Mouse (Mus musculus): ENCODE measurements around the gene Zpbp2. TPM values are rescaled to one million over a fixed set of nuclear protein-coding genes. Genes with fewer than 3 reads are reported as not detected.
A peak's percentile ranks its signal among the peaks of the same experiment; 100 is the strongest.

Gene Zpbp2
- polyA plus RNA-seq, 1 experiment from 2014 or later = not detected

DNA sequence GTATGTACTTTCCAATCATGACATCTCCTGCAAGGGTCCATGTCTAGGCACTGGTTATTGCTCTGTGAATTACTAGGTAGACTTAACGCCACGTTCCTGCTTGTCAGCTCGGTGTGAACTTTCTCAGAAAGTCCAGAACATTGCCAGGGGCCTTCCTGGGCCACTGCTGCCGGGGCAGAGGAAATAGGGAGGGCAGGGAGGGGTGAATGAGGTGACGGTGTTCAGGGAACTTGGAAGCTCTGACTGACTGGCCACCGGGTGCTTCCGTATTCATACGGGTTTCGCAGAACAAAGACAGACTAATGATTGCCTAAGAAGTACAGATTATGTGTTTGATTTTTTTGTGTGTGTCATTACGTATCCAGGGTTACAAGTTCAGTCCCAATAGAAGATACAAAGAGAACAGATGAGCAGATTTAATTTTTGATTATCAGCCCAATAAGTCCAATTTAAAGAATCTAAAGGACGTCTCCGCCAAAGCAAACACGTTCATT, 13.1 kb downstream of the Zpbp2 start:
- H3K36me3 ChIP-seq (replicated peaks) = no peaks in the 10 kb centered on the region
- ATAC-seq (ENCODE audit: low FRiP score) = no peak
- H3K4me1 ChIP-seq = no peaks in the 10 kb centered on the region; the same call in 1 of the 2 replicates
- H3K27me3 ChIP-seq = no peaks in the 10 kb centered on the region; the same call in 1 of the 2 replicates
- H3K9ac ChIP-seq = no peak overlapping the region
- no peaks in the 10 kb centered on the region for H3K9me3 ChIP-seq
- H3K4me2 ChIP-seq = no peak overlapping the region
- H3K27ac ChIP-seq = no peak overlapping the region
- 65% methylated on average over 13 of the region's 13 CpGs for WGBS
- no peak overlapping the region for H3K4me3 ChIP-seq (replicated peaks)

- Histone ChIP-seq H3K9ac (no peak overlapping the region), H3K4me3 (replicated peaks) (no peak overlapping the region), H3K4me2 (no peak overlapping the region), H3K27ac (no peak overlapping the region), H3K36me3 (replicated peaks) (no peaks in the 10 kb centered on the region), H3K27me3 (no peaks in the 10 kb centered on the region), H3K9me3 (no peaks in the 10 kb centered on the region), H3K4me1 (no peaks in the 10 kb centered on the region)
- 89% methylated on average over 8 of the region's 8 CpGs for WGBS
- ATAC-seq (ENCODE audit: low FRiP score) = no peak
Observed at GRCm38 (mm10) chr11:98568326-98568725, 17.4 kb downstream of the Zpbp2 start.

DNA sequence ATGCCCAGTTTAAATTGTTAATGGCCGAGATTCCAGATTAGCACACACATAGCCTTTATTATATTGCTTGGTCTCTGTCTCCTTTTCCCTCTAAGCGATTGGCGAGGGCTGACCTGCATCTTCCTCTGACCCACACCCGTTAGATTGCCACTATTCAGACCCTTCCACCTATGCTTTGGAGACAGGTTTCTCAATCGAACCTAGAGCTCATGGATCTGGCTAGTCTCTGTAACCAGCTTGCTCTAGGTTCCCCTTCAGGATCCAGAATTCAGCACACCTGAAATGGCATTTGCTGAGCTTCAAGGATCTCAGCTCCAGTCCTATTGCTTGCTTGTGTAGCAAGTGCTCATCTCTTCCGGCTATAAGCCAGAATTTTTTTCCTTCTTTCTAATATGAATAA, 18.6 kb downstream of the Zpbp2 start:
- Histone ChIP-seq H3K36me3 (replicated peaks) (no peaks in the 10 kb centered on the region), H3K4me2 (no peak overlapping the region), H3K9ac (no peak overlapping the region), H3K4me1 (no peaks in the 10 kb centered on the region), H3K9me3 (no peaks in the 10 kb centered on the region), H3K4me3 (replicated peaks) (no peak overlapping the region), H3K27me3 (no peaks in the 10 kb centered on the region), H3K27ac (no peak overlapping the region)
- no peak for ATAC-seq (ENCODE audit: low FRiP score)
- WGBS = 79% methylated on average over 6 of the region's 6 CpGs

- ATAC-seq (ENCODE audit: low FRiP score) = no peak
- 86% methylated on average over 5 of the region's 5 CpGs for WGBS
- no peaks in the 10 kb centered on the region for H3K27me3 ChIP-seq
Observed at GRCm38 (mm10) chr11:98577776-98578175, 26.9 kb downstream of the Zpbp2 start.

DNA sequence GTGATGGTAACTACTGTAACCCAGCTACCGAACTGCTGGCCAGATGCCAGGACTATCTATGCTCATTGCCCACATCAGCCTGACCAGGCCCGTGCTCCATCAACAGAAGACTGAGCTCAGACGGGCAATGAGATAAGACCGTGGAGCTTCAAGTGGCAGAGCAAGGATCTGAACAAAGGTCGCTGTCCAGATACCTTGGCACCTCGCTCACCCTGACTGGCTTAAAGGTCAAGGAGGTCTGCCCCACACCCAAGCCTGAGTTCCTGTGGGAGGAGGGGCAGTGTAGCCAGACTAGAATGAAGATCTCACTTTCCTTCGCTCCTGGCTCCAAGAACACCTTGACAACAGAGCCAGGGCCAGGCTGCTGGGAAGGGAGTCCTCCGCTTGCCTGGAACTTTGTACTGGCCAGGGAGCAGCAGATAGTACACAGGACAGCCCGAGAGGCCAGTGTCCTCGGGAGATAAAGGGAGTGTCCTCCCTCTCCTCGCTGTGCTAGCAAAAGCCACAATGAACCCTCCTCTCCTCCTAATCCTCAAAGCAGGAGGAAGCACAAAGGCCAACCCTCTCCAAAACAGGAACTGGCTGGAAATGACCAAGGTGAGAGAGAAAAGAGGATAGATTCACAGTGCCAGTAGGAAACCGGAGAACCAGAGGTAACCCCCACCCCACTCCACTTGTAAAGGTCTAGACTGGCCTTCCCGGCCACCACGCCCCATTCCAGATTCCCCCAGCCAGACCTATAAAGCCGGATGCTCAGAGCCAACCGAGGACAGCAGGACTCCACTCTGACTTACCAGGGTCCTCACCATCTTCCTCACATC, 29.6 kb downstream of the Zpbp2 start:
- Histone ChIP-seq H3K9ac (no peak overlapping the region), H3K27me3 (no peaks in the 10 kb centered on the region), H3K9me3 (no peaks in the 10 kb centered on the region), H3K4me1 (peaks cover 9% of the 10 kb centered on the region), H3K4me3 (replicated peaks) (no peak overlapping the region), H3K36me3 (replicated peaks) (peaks cover 39% of the 10 kb centered on the region), H3K27ac (peak overlapping the region; percentile 21; the same call in 1 of the 2 replicates), H3K4me2 (no peak overlapping the region)
- ATAC-seq (ENCODE audit: low FRiP score) = no peak
- WGBS = 67% methylated on average over 16 of the region's 16 CpGs

More at GRCm38 (mm10) chr11:98577776-98578175, 26.9 kb downstream of the Zpbp2 start:
- no peak overlapping the region for H3K27ac ChIP-seq
- H3K9me3 ChIP-seq = no peaks in the 10 kb centered on the region
- no peak overlapping the region for H3K9ac ChIP-seq
- no peak overlapping the region for H3K4me3 ChIP-seq (replicated peaks)
- peaks cover 25% of the 10 kb centered on the region for H3K36me3 ChIP-seq (replicated peaks)
- no peak overlapping the region for H3K4me2 ChIP-seq
- no peaks in the 10 kb centered on the region for H3K4me1 ChIP-seq

GRCm38 (mm10) chr11:98581286-98582029, 30.6 kb downstream of the Zpbp2 start:
- Histone ChIP-seq H3K4me1 (peaks cover 19% of the 10 kb centered on the region), H3K27me3 (no peaks in the 10 kb centered on the region), H3K4me3 (replicated peaks) (no peak overlapping the region), H3K36me3 (replicated peaks) (peaks cover 39% of the 10 kb centered on the region), H3K9ac (no peak overlapping the region), H3K9me3 (no peaks in the 10 kb centered on the region), H3K27ac (0 out of 2 replicates have a peak overlapping the region, but pooled peaks have one; percentile 21), H3K4me2 (no peak overlapping the region)
- ATAC-seq (ENCODE audit: low FRiP score) = no peak
- WGBS = 75% methylated on average over 17 of the region's 17 CpGs

DNA sequence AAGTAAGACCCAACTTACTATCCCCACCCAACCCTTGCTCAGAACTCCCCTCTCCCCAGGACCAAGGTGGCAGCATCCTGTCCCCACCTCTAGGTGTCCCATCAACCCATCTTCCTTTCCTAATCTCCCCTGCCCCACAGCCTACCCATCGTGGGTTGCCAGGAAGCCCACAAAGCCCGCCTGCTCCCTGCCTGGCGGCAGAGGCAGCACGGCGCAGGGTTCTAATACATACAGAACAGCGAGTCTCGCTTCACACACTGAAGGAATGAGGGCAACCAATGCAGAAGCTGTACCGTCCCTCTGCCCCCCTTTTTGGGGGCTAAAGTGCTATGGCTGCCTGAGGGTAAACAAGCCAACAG, 31.1 kb downstream of the Zpbp2 start:
- Histone ChIP-seq H3K4me3 (replicated peaks) (no peak overlapping the region), H3K9ac (no peak overlapping the region), H3K27me3 (no peaks in the 10 kb centered on the region), H3K4me1 (peaks cover 19% of the 10 kb centered on the region), H3K36me3 (replicated peaks) (peaks cover 39% of the 10 kb centered on the region), H3K4me2 (no peak overlapping the region), H3K27ac (no peak overlapping the region), H3K9me3 (no peaks in the 10 kb centered on the region)
- ATAC-seq (ENCODE audit: low FRiP score) = no peak
- 83% methylated on average over 8 of the region's 8 CpGs for WGBS

- peaks cover 24% of the 10 kb centered on the region for H3K4me1 ChIP-seq
- H3K36me3 ChIP-seq (replicated peaks) = peaks cover 39% of the 10 kb centered on the region
- peak overlapping the region; percentile 5; the same call in 1 of the 2 replicates for H3K27ac ChIP-seq
- WGBS = 91% methylated on average over 12 of the region's 12 CpGs
- H3K4me3 ChIP-seq (replicated peaks) = no peak overlapping the region
- no peaks in the 10 kb centered on the region for H3K9me3 ChIP-seq
- H3K27me3 ChIP-seq = no peaks in the 10 kb centered on the region
- no peak overlapping the region for H3K4me2 ChIP-seq
- ATAC-seq (ENCODE audit: low FRiP score) = no peak
- H3K9ac ChIP-seq = no peak overlapping the region
Observed at GRCm38 (mm10) chr11:98582551-98583264, 31.8 kb downstream of the Zpbp2 start.

GRCm38 (mm10) chr11:98583265-98583552, 32.3 kb downstream of the Zpbp2 start:
- Histone ChIP-seq H3K36me3 (replicated peaks) (peaks cover 39% of the 10 kb centered on the region), H3K4me2 (no peak overlapping the region), H3K4me1 (peaks cover 29% of the 10 kb centered on the region), H3K27me3 (no peaks in the 10 kb centered on the region), H3K9me3 (no peaks in the 10 kb centered on the region), H3K27ac (no peak overlapping the region), H3K9ac (no peak overlapping the region), H3K4me3 (replicated peaks) (no peak overlapping the region)
- WGBS = 92% methylated on average over 3 of the region's 3 CpGs
- no peak for ATAC-seq (ENCODE audit: low FRiP score)

GRCm38 (mm10) chr11:98583571-98583970, 32.7 kb downstream of the Zpbp2 start:
- no peak for ATAC-seq (ENCODE audit: low FRiP score)
- no peaks in the 10 kb centered on the region for H3K27me3 ChIP-seq
- H3K9ac ChIP-seq = no peak overlapping the region
- peaks cover 32% of the 10 kb centered on the region for H3K4me1 ChIP-seq
- no peak overlapping the region for H3K4me3 ChIP-seq (replicated peaks)
- no peaks in the 10 kb centered on the region for H3K9me3 ChIP-seq
- 45% methylated on average over 3 of the region's 3 CpGs for WGBS
- no peak overlapping the region for H3K4me2 ChIP-seq
- H3K36me3 ChIP-seq (replicated peaks) = peaks cover 39% of the 10 kb centered on the region
- no peak overlapping the region for H3K27ac ChIP-seq

DNA sequence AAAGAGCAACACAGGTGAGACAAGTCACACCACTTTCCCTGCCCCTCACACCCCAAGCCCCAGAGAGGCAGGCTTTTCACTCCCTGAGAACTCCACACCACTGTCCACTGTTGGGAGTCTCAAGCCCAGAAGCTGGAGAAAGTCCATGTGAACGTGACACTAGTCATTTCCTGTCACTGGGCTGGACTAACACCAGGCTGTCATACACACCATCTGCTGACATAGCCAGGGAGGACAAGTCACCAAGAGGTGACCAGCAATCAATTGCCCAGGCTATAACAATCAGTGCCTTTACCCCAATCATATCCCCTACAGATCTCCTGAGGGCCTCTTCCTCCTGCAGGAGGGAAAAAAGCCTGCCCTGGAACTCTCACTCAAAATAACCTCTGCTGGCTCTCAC, 33.2 kb downstream of the Zpbp2 start:
- Histone ChIP-seq H3K27me3 (no peaks in the 10 kb centered on the region), H3K9ac (no peak overlapping the region), H3K9me3 (no peaks in the 10 kb centered on the region), H3K27ac (no peak overlapping the region), H3K4me2 (no peak overlapping the region), H3K36me3 (replicated peaks) (peaks cover 39% of the 10 kb centered on the region), H3K4me3 (replicated peaks) (no peak overlapping the region), H3K4me1 (peaks cover 33% of the 10 kb centered on the region)
- no peak for ATAC-seq (ENCODE audit: low FRiP score)
- 79% methylated on average over 1 of the region's 1 CpGs for WGBS

DNA sequence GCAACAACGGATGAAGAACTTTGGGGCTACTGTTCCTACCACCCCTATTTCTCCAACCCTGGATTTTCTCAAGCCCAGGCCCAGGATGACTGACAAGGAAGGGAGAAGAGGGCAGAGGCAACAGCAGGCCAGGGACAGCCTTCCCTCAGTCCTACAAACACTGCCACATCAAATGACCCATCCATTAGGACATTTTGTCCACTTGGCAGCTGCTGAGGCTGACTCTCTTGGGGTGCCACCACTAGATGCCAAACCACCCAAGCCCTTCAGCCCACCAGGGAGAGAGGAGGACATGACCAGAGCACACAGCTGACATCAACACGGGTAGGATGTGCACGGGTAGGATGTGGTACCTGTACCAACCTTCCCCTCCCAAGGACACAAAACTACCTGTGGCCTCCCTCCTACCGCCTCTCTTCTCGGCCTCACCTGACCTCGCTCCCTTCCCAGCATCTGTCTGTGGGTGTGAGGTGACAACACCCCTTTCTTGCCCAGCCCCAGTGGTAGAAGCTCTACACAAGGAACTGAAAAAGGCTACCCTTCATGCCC, 33.8 kb downstream of the Zpbp2 start:
- Histone ChIP-seq H3K4me1 (peaks cover 33% of the 10 kb centered on the region), H3K4me2 (no peak overlapping the region), H3K27ac (no peak overlapping the region), H3K9ac (no peak overlapping the region), H3K4me3 (replicated peaks) (no peak overlapping the region), H3K36me3 (replicated peaks) (peaks cover 39% of the 10 kb centered on the region), H3K27me3 (0 out of 2 replicates have a peak, but pooled peaks cover 4% of the 10 kb centered on the region), H3K9me3 (no peaks in the 10 kb centered on the region)
- WGBS = 90% methylated on average over 6 of the region's 6 CpGs
- ATAC-seq (ENCODE audit: low FRiP score) = no peak

Data from forebrain, embryonic 12.5 days (tissue).